Comparison of ENCODE assay signal across 10 mouse cellular contexts in genomic region chr5:22489091-22489490, GRCm38 (mm10).
DNase-seq lines count a peak whose midpoint lies in the region; ATAC-seq and TF ChIP-seq lines count a peak whose summit lies in the region.
"Had no signal": no experiment of that assay in that cellular context is flagged by ENCODE, and none has a peak within 500 bp of the region (broad histone marks: within the 10 kb centered on the region; RNA-seq: fewer than 3 reads in every experiment).

No protein-coding gene starts in this region.

- peak; percentile 13 for DNase-seq in kidney, adult 18-20 months
- DNase-seq in CH12.LX (ENCODE audit: extremely low read depth): peak; percentile 17
- DNase-seq in liver, embryonic 13.5 days: peak; percentile 17
- DNase-seq in urinary bladder, postnatal 25 days (ENCODE audit: low spot score): no peak
- no peak for DNase-seq in urinary bladder, postnatal 36 days (ENCODE audit: low spot score in 2 of 2)
- DNase-seq in T-cell, adult 2 months (ENCODE audit: low spot score): no peak

- no peak overlapping the region for H3K9ac ChIP-seq in kidney, embryonic 16.5 days (replicated peaks; ENCODE audit: low read length)
- no peak overlapping the region for H3K9ac ChIP-seq in CH12.LX (ENCODE audit: insufficient read depth, low read depth)
- H3K9ac ChIP-seq in liver, embryonic 13.5 days: no peak overlapping the region
- H3K9ac ChIP-seq: hindbrain, embryonic 15.5 days had no signal

- no peak for TF ChIP-seq EP300 in CH12.LX (IDR thresholded peaks at IDR 0.05; ENCODE audit: low read length)

- dilution Hi-C loops in CH12.LX (cut with MboI; ENCODE audit: extremely low pct_ligation_motif_present, extremely low pct_unique_long_range_greater_than_20kb, low sequenced_read_pairs): no loop called here

- in situ Hi-C loops in CH12.LX (cut with MboI; ENCODE audit: low pct_ligation_motif_present, low pct_unique_long_range_greater_than_20kb, low sequenced_read_pairs): no loop called here

- no peak overlapping the region for H3K4me2 ChIP-seq in kidney, embryonic 16.5 days (replicated peaks; ENCODE audit: low read depth, low read length)
- H3K4me2 ChIP-seq in CH12.LX (ENCODE audit: insufficient read depth, low read depth, poor library complexity, severe bottlenecking): no peak overlapping the region
- no peak overlapping the region for H3K4me2 ChIP-seq in liver, embryonic 13.5 days
- H3K4me2 ChIP-seq: hindbrain, embryonic 15.5 days had no signal

- H3K27ac ChIP-seq in kidney, embryonic 16.5 days (ENCODE audit: low read length): no peak overlapping the region
- no peak overlapping the region for H3K27ac ChIP-seq in CH12.LX (ENCODE audit: insufficient read depth, low read depth)
- H3K27ac ChIP-seq in bone marrow macrophage, adult 2 months (ENCODE audit: insufficient read depth, low read depth, low read length): no peak overlapping the region
- H3K27ac ChIP-seq in liver, embryonic 13.5 days: no peak overlapping the region
- H3K27ac ChIP-seq: hindbrain, embryonic 15.5 days had no signal

- no peaks in the 10 kb centered on the region for H3K79me2 ChIP-seq in CH12.LX (replicated peaks; ENCODE audit: control insufficient read depth, extremely low read depth, insufficient read depth, poor library complexity, severe bottlenecking)

- 70% methylated on average over 4 of the region's 4 CpGs for WGBS in kidney, embryonic 16.5 days
- WGBS in liver, embryonic 13.5 days (ENCODE audit: insufficient replicate concordance): 71% methylated on average over 4 of the region's 4 CpGs

- no peaks in the 10 kb centered on the region for H3K27me3 ChIP-seq in kidney, embryonic 16.5 days (ENCODE audit: insufficient read depth, low read length)
- no peaks in the 10 kb centered on the region for H3K27me3 ChIP-seq in CH12.LX (replicated peaks)
- no peaks in the 10 kb centered on the region for H3K27me3 ChIP-seq in liver, embryonic 13.5 days
- H3K27me3 ChIP-seq: hindbrain, embryonic 15.5 days had no signal

- no peak for TF ChIP-seq POLR2A in CH12.LX (IDR thresholded peaks at IDR 0.05; ENCODE audit: low read depth, low read length)
- TF ChIP-seq POLR2A in bone marrow macrophage, adult 2 months (IDR thresholded peaks at IDR 0.05; ENCODE audit: borderline replicate concordance, low read depth, low read length): no peak

- no peaks in the 10 kb centered on the region for H3K9me3 ChIP-seq in kidney, embryonic 16.5 days (ENCODE audit: low read length)
- no peaks in the 10 kb centered on the region for H3K9me3 ChIP-seq in CH12.LX (replicated peaks; ENCODE audit: low read length)
- no peaks in the 10 kb centered on the region for H3K9me3 ChIP-seq in liver, embryonic 13.5 days (replicated peaks)
- H3K9me3 ChIP-seq: hindbrain, embryonic 15.5 days had no signal

- no peak for ATAC-seq in kidney, embryonic 16.5 days (ENCODE audit: low FRiP score, low TSS enrichment)
- peak; percentile 29; the same call in 1 of the 2 replicates for ATAC-seq in liver, embryonic 13.5 days (ENCODE audit: low read depth)

- H3K4me1 ChIP-seq in kidney, embryonic 16.5 days (ENCODE audit: insufficient read depth, low read length): no peaks in the 10 kb centered on the region
- H3K4me1 ChIP-seq in CH12.LX (ENCODE audit: control insufficient read depth in 1 of 2, insufficient read depth in 2 of 2): peaks cover 0 to 21% of the 10 kb centered on the region in 2 experiments; a peak in 2 of 4 replicates
- H3K4me1 ChIP-seq in bone marrow macrophage, adult 2 months (ENCODE audit: control insufficient read depth, insufficient read depth, low read length): peaks cover 3% of the 10 kb centered on the region; the same call in 1 of the 2 replicates
- peaks cover 20% of the 10 kb centered on the region for H3K4me1 ChIP-seq in liver, embryonic 13.5 days (replicated peaks)

- peak; percentile 14 to 49; a peak in 2 of 4 replicates for TF ChIP-seq CTCF in CH12.LX (conservative IDR thresholded peaks at IDR 0.05 in 1 of 2, IDR thresholded peaks at IDR 0.05 in 1 of 2; ENCODE audit: low read depth in 2 of 2, low read length in 2 of 2)
- TF ChIP-seq CTCF in bone marrow macrophage, adult 2 months (IDR thresholded peaks at IDR 0.05; ENCODE audit: low read depth, low read length): peak; percentile 34

- peak; percentile 22 for TF ChIP-seq RAD21 in CH12.LX (IDR thresholded peaks at IDR 0.05; ENCODE audit: low read depth, low read length)

- peaks cover 6% of the 10 kb centered on the region; the same call in 1 of the 2 replicates for H3K36me3 ChIP-seq in kidney, embryonic 16.5 days (ENCODE audit: insufficient read depth, low read length)
- peaks cover 20 to 60% of the 10 kb centered on the region in 2 experiments for H3K36me3 ChIP-seq in CH12.LX (replicated peaks in 1 of 2; ENCODE audit: control insufficient read depth in 1 of 2, insufficient read depth in 1 of 2, low read length in 1 of 2)
- peaks cover 58% of the 10 kb centered on the region for H3K36me3 ChIP-seq in liver, embryonic 13.5 days
- H3K36me3 ChIP-seq: hindbrain, embryonic 15.5 days had no signal

- no peak overlapping the region for H3K4me3 ChIP-seq in kidney, embryonic 16.5 days (ENCODE audit: low read length)
- no peak overlapping the region for H3K4me3 ChIP-seq in CH12.LX (replicated peaks in 1 of 3; ENCODE audit: low read depth in 2 of 3, low read length in 2 of 3, poor library complexity in 1 of 3)
- no peak overlapping the region for H3K4me3 ChIP-seq in bone marrow macrophage, adult 2 months (ENCODE audit: insufficient read depth, low read length)
- H3K4me3 ChIP-seq in liver, embryonic 13.5 days (replicated peaks): no peak overlapping the region
- H3K4me3 ChIP-seq: hindbrain, embryonic 15.5 days; myocyte had no signal

TF ChIP-seq in CH12.LX, 34 proteins besides CTCF, POLR2A, EP300 and RAD21:
- TF ChIP-seq JUND (conservative IDR thresholded peaks at IDR 0.05; ENCODE audit: low read depth, low read length): no peak
- TF ChIP-seq GABPA (IDR thresholded peaks at IDR 0.05; ENCODE audit: insufficient replicate concordance, low read depth, low read length): no peak
- TF ChIP-seq MYC (IDR thresholded peaks at IDR 0.05; ENCODE audit: low read depth, low read length): no peak
- peak; percentile 21; the same call in 1 of the 2 replicates for TF ChIP-seq SMC3 (IDR thresholded peaks at IDR 0.05; ENCODE audit: low read depth, low read length)

Comparison
In these comparisons a context has a peak if more than half of its experiments do, and no peak if none do; other contexts are left out.
1. DNase-seq: peak in kidney, adult 18-20 months (single experiment), CH12.LX (single experiment) and liver, embryonic 13.5 days (single experiment); none in urinary bladder, postnatal 25 days (single experiment), urinary bladder, postnatal 36 days (0 of 2) and T-cell, adult 2 months (single experiment).